Mouse (Mus musculus) brain, embryonic 14.5 days (tissue): ENCODE measurements around the gene Lrrc45.

ENCODE experiments used
- CTCF ChIP-seq: fragments of 200-500 bp; IDR thresholded peaks from 2 replicates; pipeline ENCODE4 v1.5.1; 2012; ENCODE audit warnings: inconsistent platforms, mild to moderate bottlenecking, moderate library complexity, borderline replicate concordance; ENCODE audit not compliant: insufficient read depth, insufficient read length; ENCODE audit errors: extremely low read depth
- POLR2A ChIP-seq: fragments of 200-500 bp; IDR thresholded peaks from 2 replicates; pipeline ENCODE4 v1.6.1; 2012; ENCODE audit warnings: mild to moderate bottlenecking, inconsistent platforms, borderline replicate concordance; ENCODE audit not compliant: poor library complexity, insufficient read depth, insufficient read length, severe bottlenecking; ENCODE audit errors: extremely low read depth

DNA sequence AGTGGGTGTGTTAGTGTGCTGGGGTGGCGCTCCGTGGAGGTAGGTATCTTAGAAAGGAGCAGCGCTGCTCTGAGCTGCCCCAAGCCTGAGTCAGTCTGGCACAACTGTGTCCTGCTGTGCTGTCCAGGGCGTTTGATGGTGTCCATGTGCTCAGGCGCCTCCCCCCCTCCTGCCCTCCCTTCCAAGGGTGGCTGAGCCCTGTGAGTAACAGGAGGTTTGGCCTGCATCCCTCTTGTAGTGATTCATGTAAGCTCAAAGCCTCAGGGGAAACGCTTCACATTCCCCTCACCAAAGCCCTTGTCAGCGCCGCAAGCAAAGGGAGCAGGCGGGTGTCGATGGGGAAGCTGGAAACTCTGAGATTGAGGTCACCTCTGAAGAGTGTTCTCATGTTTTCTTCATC is 16.0 kb upstream of the Lrrc45 start:
- TF ChIP-seq CTCF: no peak
- TF ChIP-seq POLR2A: no peak
